Mouse (Mus musculus) lung, postnatal 0 days (tissue): Measurements from ENCODE around the gene Zfp276.
A peak's percentile ranks its signal among the peaks of the same experiment; 100 is the strongest.

Experiments
- CTCF ChIP-seq: IDR thresholded peaks from 2 replicates; pipeline ENCODE4 v1.5.1; 2016; ENCODE audit warnings: antibody characterized with exemption, mild to moderate bottlenecking
- EP300 ChIP-seq: IDR thresholded peaks from 2 replicates; pipeline ENCODE4 v1.6.1; 2016; ENCODE audit warnings: antibody characterized with exemption, mild to moderate bottlenecking, control low read depth

DNA sequence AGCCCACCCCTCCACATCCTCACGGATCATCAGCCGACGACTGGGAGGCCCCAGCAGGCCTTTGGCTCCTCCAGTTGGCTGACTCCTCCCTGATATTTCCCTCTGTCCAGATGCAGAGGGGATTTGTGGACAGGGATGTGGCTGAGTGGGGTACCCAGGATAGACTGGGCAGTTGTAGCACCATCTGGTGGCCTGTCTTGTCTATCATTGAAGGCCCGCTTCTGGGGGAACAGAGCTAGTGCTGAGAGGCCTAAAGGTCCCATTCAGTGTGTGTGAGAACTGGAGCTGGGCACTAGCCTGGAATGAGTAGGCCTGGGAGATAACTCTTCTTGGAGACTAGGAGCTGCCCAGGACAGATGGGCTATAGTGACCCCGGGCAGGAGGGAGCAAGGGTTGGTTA is 22.3 kb upstream of the Zfp276 start:
- peak; percentile 38 for TF ChIP-seq CTCF
- no peak for TF ChIP-seq EP300
